Mouse (Mus musculus): ENCODE data around the gene Tnni3.

DNA sequence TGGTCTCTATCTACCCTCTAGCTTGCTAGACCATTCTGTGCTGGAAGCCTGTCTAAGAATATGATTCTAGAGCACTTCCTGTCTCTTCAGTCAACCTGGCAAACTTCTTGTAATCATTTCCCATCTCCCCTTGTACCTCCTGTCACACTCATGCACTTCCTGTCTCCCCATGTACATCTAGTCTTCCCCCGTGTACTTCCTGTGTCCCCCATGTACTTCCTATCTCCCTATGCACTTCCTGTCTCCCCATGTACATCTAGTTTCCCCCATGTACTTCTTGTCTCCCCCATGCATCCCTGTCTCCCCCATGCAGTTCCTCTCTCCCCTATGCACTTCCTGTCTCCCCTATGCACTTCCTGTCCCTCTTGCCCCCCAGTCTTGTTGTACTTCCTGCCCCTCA, 5.5 kb downstream of the Tnni3 start:
- TF ChIP-seq CTCF (IDR thresholded peaks at IDR 0.05; ENCODE audit: control insufficient read depth, insufficient read depth, insufficient replicate concordance, low read depth, low read length) = no peak
- no peak for TF ChIP-seq POLR2A (IDR thresholded peaks at IDR 0.05; ENCODE audit: control insufficient read depth, low read depth, low read length)
